Mouse (Mus musculus): ENCODE data around the gene Tagln3.

The Tagln3 gene

GRCm38 (mm10) chr16:45724061-45724741 lies at the start of gene Tagln3:
Gene Tagln3, minus strand, starts transcription at chr16:45724608.
- in situ Hi-C loops (cut with MboI; ENCODE audit: low pct_unique_long_range_greater_than_20kb in 1 of 2, low sequenced_read_pairs in 2 of 2, unreplicated experiment in 1 of 2) = no loop called here

- in situ Hi-C loops (cut with MboI; ENCODE audit: low pct_unique_long_range_greater_than_20kb in 1 of 2, low sequenced_read_pairs in 2 of 2, unreplicated experiment in 1 of 2) = loop anchor here in 1 of 2 experiments (25.0 kb wide), 1 partner anchor 191 kb away; the partner anchor contains the start of gene Phldb2
Observed at GRCm38 (mm10) chr16:45770914-45771313, 46.5 kb upstream of the Tagln3 start.

- in situ Hi-C loops (cut with MboI; ENCODE audit: low pct_unique_long_range_greater_than_20kb in 1 of 2, low sequenced_read_pairs in 2 of 2, unreplicated experiment in 1 of 2) = loop anchor here in 1 of 2 experiments (25.0 kb wide), 1 partner anchor 194 kb away; the partner anchor contains the start of gene Phldb2
Observed at GRCm38 (mm10) chr16:45767853-45768640, 43.6 kb upstream of the Tagln3 start.

GRCm38 (mm10) chr16:45767434-45767833 lies 43.0 kb upstream of the Tagln3 start:
- in situ Hi-C loops (cut with MboI; ENCODE audit: low pct_unique_long_range_greater_than_20kb in 1 of 2, low sequenced_read_pairs in 2 of 2, unreplicated experiment in 1 of 2) = loop anchor here in 1 of 2 experiments (25.0 kb wide), 1 partner anchor 195 kb away; the partner anchor contains the start of gene Phldb2

- in situ Hi-C loops (cut with MboI; ENCODE audit: low pct_unique_long_range_greater_than_20kb in 1 of 2, low sequenced_read_pairs in 2 of 2, unreplicated experiment in 1 of 2) = loop anchor here in 1 of 2 experiments (25.0 kb wide), 1 partner anchor 196 kb away; the partner anchor contains the start of gene Phldb2
Observed at GRCm38 (mm10) chr16:45765801-45766494, 41.5 kb upstream of the Tagln3 start.

- in situ Hi-C loops (cut with MboI; ENCODE audit: low pct_unique_long_range_greater_than_20kb in 1 of 2, low sequenced_read_pairs in 2 of 2, unreplicated experiment in 1 of 2) = loop anchor here in 1 of 2 experiments (25.0 kb wide), 1 partner anchor 197 kb away; the partner anchor contains the start of gene Phldb2
Observed at GRCm38 (mm10) chr16:45765102-45765501, 40.7 kb upstream of the Tagln3 start.

- in situ Hi-C loops (cut with MboI; ENCODE audit: low pct_unique_long_range_greater_than_20kb in 1 of 2, low sequenced_read_pairs in 2 of 2, unreplicated experiment in 1 of 2) = loop anchor here in 1 of 2 experiments (25.0 kb wide), 1 partner anchor 199 kb away; the partner anchor contains the start of gene Phldb2
Observed at GRCm38 (mm10) chr16:45762859-45763505, 38.6 kb upstream of the Tagln3 start.

GRCm38 (mm10) chr16:45761425-45761824 lies 37.0 kb upstream of the Tagln3 start:
- in situ Hi-C loops (cut with MboI; ENCODE audit: low pct_unique_long_range_greater_than_20kb in 1 of 2, low sequenced_read_pairs in 2 of 2, unreplicated experiment in 1 of 2) = loop anchor here in 1 of 2 experiments (25.0 kb wide), 1 partner anchor 201 kb away; the partner anchor contains the start of gene Phldb2

- in situ Hi-C loops (cut with MboI; ENCODE audit: low pct_unique_long_range_greater_than_20kb in 1 of 2, low sequenced_read_pairs in 2 of 2, unreplicated experiment in 1 of 2) = loop anchor here in 1 of 2 experiments (25.0 kb wide), 1 partner anchor 204 kb away; the partner anchor contains the start of gene Phldb2
Observed at GRCm38 (mm10) chr16:45758726-45759269, 34.4 kb upstream of the Tagln3 start.

- in situ Hi-C loops (cut with MboI; ENCODE audit: low pct_unique_long_range_greater_than_20kb in 1 of 2, low sequenced_read_pairs in 2 of 2, unreplicated experiment in 1 of 2) = loop anchor here in 1 of 2 experiments (25.0 kb wide), 1 partner anchor 205 kb away; the partner anchor contains the start of gene Phldb2
Observed at GRCm38 (mm10) chr16:45757421-45758078, 33.1 kb upstream of the Tagln3 start.

- in situ Hi-C loops (cut with MboI; ENCODE audit: low pct_unique_long_range_greater_than_20kb in 1 of 2, low sequenced_read_pairs in 2 of 2, unreplicated experiment in 1 of 2) = loop anchor here in 1 of 2 experiments (25.0 kb wide), 1 partner anchor 205 kb away; the partner anchor contains the start of gene Phldb2
Observed at GRCm38 (mm10) chr16:45756855-45757254, 32.4 kb upstream of the Tagln3 start.

GRCm38 (mm10) chr16:45743591-45744144 lies 19.3 kb upstream of the Tagln3 start:
- in situ Hi-C loops (cut with MboI; ENCODE audit: low pct_unique_long_range_greater_than_20kb in 1 of 2, low sequenced_read_pairs in 2 of 2, unreplicated experiment in 1 of 2) = no loop called here

GRCm38 (mm10) chr16:45742615-45743476 lies 18.4 kb upstream of the Tagln3 start, which contains the start of gene Abhd10:
Gene Abhd10, minus strand, starts transcription at chr16:45742955.
- in situ Hi-C loops (cut with MboI; ENCODE audit: low pct_unique_long_range_greater_than_20kb in 1 of 2, low sequenced_read_pairs in 2 of 2, unreplicated experiment in 1 of 2) = no loop called here

GRCm38 (mm10) chr16:45737880-45738279 lies 13.5 kb upstream of the Tagln3 start:
- in situ Hi-C loops (cut with MboI; ENCODE audit: low pct_unique_long_range_greater_than_20kb in 1 of 2, low sequenced_read_pairs in 2 of 2, unreplicated experiment in 1 of 2) = no loop called here

- in situ Hi-C loops (cut with MboI; ENCODE audit: low pct_unique_long_range_greater_than_20kb in 1 of 2, low sequenced_read_pairs in 2 of 2, unreplicated experiment in 1 of 2) = no loop called here
Observed at GRCm38 (mm10) chr16:45736724-45737123, 12.3 kb upstream of the Tagln3 start.

GRCm38 (mm10) chr16:45729163-45729562 lies 4.8 kb upstream of the Tagln3 start:
- in situ Hi-C loops (cut with MboI; ENCODE audit: low pct_unique_long_range_greater_than_20kb in 1 of 2, low sequenced_read_pairs in 2 of 2, unreplicated experiment in 1 of 2) = no loop called here

Measured in mouse embryonic stem cell (cell line).